Mouse (Mus musculus) hindbrain, embryonic 13.5 days (tissue): ENCODE data around the gene 3425401B19Rik. TPM values are rescaled to one million over a fixed set of nuclear protein-coding genes. Genes with fewer than 3 reads are reported as not detected.

ENCODE experiments used
- ATAC-seq: fragments of 200-750 bp; cut with Nextera tagmentation; 2 replicates; pipeline ENCODE4 v1.8.0; 2017; ENCODE audit warnings: moderate TSS enrichment; ENCODE audit not compliant: low FRiP score
- H3K27ac ChIP-seq: fragments of 300-500 bp; sonication (generic); 2 replicates; pipeline ENCODE4 v1.5.1; 2015; ENCODE audit warnings: inconsistent platforms, mild to moderate bottlenecking, moderate library complexity
- H3K27me3 ChIP-seq: fragments of 300-500 bp; sonication (generic); 2 replicates; pipeline ENCODE4 v1.6.1; 2015; ENCODE audit warnings: mild to moderate bottlenecking, inconsistent platforms
- H3K36me3 ChIP-seq: fragments of 300-500 bp; sonication (generic); 2 replicates; pipeline ENCODE4 v1.6.1; 2015; ENCODE audit warnings: mild to moderate bottlenecking, inconsistent platforms
- H3K4me1 ChIP-seq: fragments of 300-500 bp; sonication (generic); replicated peaks from 2 replicates; pipeline ENCODE4 v1.6.1; 2015; ENCODE audit warnings: inconsistent platforms
- H3K4me2 ChIP-seq: fragments of 300-500 bp; sonication (generic); 2 replicates; pipeline ENCODE4 v1.6.1; 2015; ENCODE audit warnings: inconsistent platforms, mild to moderate bottlenecking, moderate library complexity
- H3K4me3 ChIP-seq: fragments of 300-500 bp; sonication (generic); 2 replicates; pipeline ENCODE4 v1.5.1; 2015; ENCODE audit warnings: mild to moderate bottlenecking, inconsistent platforms
- H3K9ac ChIP-seq: fragments of 300-500 bp; sonication (generic); 2 replicates; pipeline ENCODE4 v1.6.1; 2015; ENCODE audit warnings: mild to moderate bottlenecking, inconsistent platforms
- H3K9me3 ChIP-seq: fragments of 300-500 bp; sonication (generic); 2 replicates; pipeline ENCODE4 v1.6.1; 2016; ENCODE audit warnings: inconsistent platforms
- WGBS: fragments of 180-500 bp; shearing (Covaris S2); methylation state at CpG from one replicate; pipeline ENCODE4 v1.1.7; 2015; 5-methylcytosine and 5-hydroxymethylcytosine counted together
- polyA plus RNA-seq: library from polyadenylated mRNA; unstranded; fragments of >200 nt; fragmentation: Nextera tagmentation; extraction: Ambion mirVana; gene quantifications from 2 replicates; pipeline ENCODE4 v1.2.1, GENCODE M21; 2015

Gene 3425401B19Rik
- 0.06 and 0.21 TPM in 2 replicates for polyA plus RNA-seq

DNA sequence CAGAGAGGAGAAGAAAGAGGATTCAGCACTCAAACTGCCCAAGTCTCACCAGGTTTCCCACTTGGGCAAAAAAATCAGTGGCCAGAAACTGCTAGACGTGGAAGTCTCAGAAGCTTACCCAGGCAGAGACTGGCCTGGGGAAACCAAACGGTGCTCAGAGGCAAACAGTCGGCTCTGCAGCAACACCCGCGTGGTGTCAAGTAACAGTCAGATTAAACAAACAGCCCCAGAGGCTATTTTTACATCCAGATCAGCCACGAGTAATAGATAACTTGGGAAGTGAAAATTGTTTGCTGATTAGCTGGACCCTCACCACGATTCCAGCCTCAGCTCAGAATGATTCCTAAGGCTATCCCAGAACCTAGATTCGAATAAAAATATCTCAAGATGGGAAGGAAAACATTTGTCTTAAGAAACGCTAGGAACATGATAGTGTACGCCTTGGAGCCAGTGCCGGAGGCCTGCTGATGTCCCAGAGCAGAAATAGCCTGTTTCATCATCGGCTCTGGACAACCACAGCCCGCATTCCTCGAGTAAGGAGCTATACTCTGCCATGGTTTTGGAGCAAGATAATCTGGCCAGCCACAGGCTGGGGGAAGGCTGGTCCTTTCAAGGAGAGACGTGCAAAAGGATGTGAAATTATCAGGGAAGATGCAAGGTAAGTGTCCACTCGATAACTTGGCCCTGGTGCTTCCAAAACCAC, at the start of gene 3425401B19Rik:
Gene 3425401B19Rik, minus strand, starts transcription at position 170 of the 703 bp plus-strand sequence.
- 67% methylated on average over 16 of the region's 16 CpGs for WGBS
- Histone ChIP-seq H3K4me2 (peak within 1 kb of the TSS; percentile 34; the same call in 1 of the 2 replicates), H3K9me3 (no peaks in the 10 kb centered on the region), H3K4me3 (no peak within 1 kb of the TSS), H3K27me3 (peaks cover 3% of the 10 kb centered on the region; the same call in 1 of the 2 replicates), H3K36me3 (no peaks in the 10 kb centered on the region), H3K27ac (no peak within 1 kb of the TSS), H3K9ac (no peak within 1 kb of the TSS), H3K4me1 (peaks cover 23% of the 10 kb centered on the region)
- ATAC-seq: no peak

DNA sequence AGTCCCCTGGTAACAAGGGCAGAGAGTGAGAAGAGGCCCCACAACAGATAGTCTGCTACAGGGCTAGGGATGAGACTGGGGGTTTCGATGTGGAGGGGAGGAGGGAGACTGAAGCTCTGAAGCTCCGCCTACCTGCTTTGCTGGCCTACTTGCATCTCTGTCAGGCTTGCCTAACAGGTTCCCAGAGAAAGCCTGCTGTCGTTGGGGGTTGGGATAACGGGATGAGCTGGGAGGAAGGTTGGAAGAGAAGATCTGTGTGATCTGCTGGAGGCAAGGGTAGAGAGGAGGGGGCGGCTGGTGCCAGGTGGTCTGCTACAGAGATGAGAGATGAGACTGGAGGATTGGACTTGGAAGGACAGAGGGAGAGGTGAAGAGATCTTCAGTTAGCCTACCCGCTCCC, 47.9 kb upstream of the 3425401B19Rik start:
- H3K4me3 ChIP-seq: no peak overlapping the region
- WGBS: 39% methylated on average over 6 of the region's 6 CpGs
- no peak overlapping the region for H3K27ac ChIP-seq

DNA sequence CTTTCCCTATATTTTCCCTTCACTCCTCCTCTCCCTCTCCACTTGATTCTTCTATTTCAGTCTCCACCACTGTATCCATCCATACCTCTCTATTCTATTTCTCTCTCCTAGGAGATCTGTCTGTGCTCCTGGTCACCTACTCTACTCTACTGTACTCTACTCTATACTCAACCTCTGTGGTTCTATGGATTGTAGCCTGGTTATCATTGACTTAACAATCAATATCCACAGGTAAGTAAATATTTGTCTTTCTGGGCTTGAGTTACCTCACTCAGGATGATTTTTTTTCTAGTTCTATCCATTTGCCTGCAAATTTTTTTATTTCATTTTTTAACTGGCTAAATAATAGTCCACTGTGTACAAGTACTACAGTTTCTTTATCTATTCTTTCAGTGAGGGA, 41.8 kb upstream of the 3425401B19Rik start:
- Histone ChIP-seq H3K9ac (no peak overlapping the region), H3K36me3 (no peaks in the 10 kb centered on the region), H3K4me1 (no peaks in the 10 kb centered on the region), H3K27ac (no peak overlapping the region), H3K4me3 (no peak overlapping the region), H3K4me2 (no peak overlapping the region), H3K9me3 (no peaks in the 10 kb centered on the region), H3K27me3 (no peaks in the 10 kb centered on the region)
- ATAC-seq: no peak

More for the DNA sequence above, 47.9 kb upstream of the 3425401B19Rik start:
- H3K27me3 ChIP-seq: no peaks in the 10 kb centered on the region
- no peak for ATAC-seq
- H3K9ac ChIP-seq: no peak overlapping the region
- H3K9me3 ChIP-seq: no peaks in the 10 kb centered on the region
- H3K4me2 ChIP-seq: no peak overlapping the region
- H3K36me3 ChIP-seq: no peaks in the 10 kb centered on the region
- H3K4me1 ChIP-seq: no peaks in the 10 kb centered on the region

DNA sequence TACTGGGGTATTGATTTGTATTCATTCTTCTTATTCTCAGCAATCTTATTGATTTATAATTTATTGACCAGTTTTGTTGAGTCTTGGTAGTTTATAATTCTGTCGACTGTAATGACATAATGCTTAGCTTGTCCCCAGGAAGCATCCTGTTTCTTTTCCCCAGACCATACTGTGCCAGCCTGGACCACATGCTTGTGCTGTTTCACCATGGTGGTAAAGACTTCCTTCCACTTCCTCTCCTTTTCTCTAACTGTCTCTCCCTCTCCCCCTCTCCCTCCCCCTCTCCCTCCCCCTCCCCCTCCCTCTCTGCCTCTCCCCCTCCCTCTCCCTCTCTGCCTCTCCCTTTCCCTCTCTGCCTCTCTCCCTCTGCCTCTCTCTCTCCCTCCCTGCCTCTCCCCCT, 36.4 kb upstream of the 3425401B19Rik start:
- no peak for ATAC-seq
- Histone ChIP-seq H3K9me3 (no peaks in the 10 kb centered on the region), H3K36me3 (no peaks in the 10 kb centered on the region), H3K4me3 (no peak overlapping the region), H3K27ac (no peak overlapping the region), H3K27me3 (no peaks in the 10 kb centered on the region), H3K4me2 (no peak overlapping the region), H3K4me1 (no peaks in the 10 kb centered on the region), H3K9ac (no peak overlapping the region)
- 60% methylated on average over 1 of the region's 1 CpGs for WGBS

DNA sequence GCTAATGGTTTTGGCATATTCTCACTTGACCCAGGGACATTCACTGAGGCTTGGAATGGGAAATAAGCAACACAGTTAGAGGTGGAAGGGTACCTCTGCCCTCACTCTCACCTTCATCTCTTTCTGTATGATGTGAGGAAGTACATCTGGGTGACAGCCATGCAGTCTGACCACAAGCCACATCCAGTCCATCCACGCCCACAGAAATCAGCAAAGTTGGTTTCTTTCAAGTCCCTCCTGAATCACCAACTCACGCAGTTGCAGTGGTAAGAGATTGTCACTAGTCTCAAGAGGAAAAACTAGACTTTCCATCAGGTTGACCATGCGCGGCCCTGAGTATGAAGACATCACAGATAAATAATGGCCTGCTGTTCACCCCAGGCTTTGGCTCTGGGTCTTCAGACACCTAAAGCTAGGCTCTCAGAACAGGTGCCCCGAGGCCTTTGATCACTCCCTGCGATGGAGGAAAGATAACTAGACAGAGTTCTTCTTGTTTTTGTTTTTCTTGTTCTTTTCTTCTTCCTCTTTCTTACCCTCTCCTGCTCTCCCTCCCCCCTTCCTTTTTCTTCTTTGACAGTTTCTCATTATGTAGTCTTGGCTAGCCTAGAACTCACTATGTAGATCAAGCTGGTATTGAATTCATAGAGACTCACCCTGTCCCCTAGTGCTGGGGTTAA, 31.8 kb upstream of the 3425401B19Rik start:
- H3K4me3 ChIP-seq: no peak overlapping the region
- H3K4me2 ChIP-seq: no peak overlapping the region
- no peak for ATAC-seq
- H3K36me3 ChIP-seq: no peaks in the 10 kb centered on the region
- H3K9ac ChIP-seq: no peak overlapping the region
- WGBS: 89% methylated on average over 6 of the region's 6 CpGs
- H3K9me3 ChIP-seq: no peaks in the 10 kb centered on the region
- no peaks in the 10 kb centered on the region for H3K4me1 ChIP-seq
- H3K27me3 ChIP-seq: no peaks in the 10 kb centered on the region
- H3K27ac ChIP-seq: no peak overlapping the region

DNA sequence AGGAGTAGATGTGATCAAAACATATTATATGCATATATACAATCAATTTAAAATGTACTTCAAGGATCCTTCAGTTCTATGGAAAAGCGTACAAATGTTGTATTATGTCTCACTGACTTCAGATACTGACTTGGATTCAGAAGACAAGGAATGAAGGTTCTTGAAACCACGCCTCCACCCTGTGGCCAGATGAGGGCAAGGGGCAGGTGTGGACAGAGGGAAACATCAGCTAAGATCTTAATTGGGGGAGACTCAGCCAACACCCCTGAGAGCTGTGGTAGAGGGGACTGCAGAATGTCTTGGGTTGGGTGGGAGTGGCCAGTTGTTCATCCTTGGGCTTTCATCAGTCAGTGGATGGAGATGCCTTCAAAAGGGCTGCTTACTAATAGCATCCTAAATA, 30.4 kb upstream of the 3425401B19Rik start:
- ATAC-seq: no peak
- Histone ChIP-seq H3K27ac (no peak overlapping the region), H3K27me3 (no peaks in the 10 kb centered on the region), H3K36me3 (no peaks in the 10 kb centered on the region), H3K4me3 (no peak overlapping the region), H3K4me1 (no peaks in the 10 kb centered on the region), H3K4me2 (no peak overlapping the region), H3K9me3 (no peaks in the 10 kb centered on the region), H3K9ac (no peak overlapping the region)
- 95% methylated on average over 2 of the region's 2 CpGs for WGBS

DNA sequence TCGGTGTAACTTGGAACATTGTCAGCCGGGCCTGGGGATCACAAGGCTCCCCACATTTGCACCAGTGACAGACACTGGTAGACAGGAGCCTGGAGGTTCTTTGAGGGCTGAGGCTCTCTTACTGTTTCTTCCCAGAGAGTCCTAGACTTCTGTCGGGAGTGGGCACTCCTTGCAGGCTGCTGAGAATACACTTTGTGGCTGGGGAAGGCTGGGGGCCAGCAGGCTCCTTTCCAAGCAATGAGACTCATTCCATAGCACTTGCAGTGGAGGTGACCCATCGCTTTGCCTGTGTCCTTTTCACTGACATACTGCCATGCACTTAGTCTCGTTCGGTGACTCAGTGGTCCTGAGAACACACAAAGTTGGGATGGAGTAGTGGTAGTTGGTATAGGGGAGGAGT, 30.0 kb upstream of the 3425401B19Rik start:
- ATAC-seq: no peak
- no peaks in the 10 kb centered on the region for H3K27me3 ChIP-seq
- H3K4me3 ChIP-seq: no peak overlapping the region
- no peak overlapping the region for H3K4me2 ChIP-seq
- H3K27ac ChIP-seq: no peak overlapping the region
- WGBS: 94% methylated on average over 6 of the region's 6 CpGs
- no peaks in the 10 kb centered on the region for H3K9me3 ChIP-seq
- no peak overlapping the region for H3K9ac ChIP-seq
- no peaks in the 10 kb centered on the region for H3K36me3 ChIP-seq
- no peaks in the 10 kb centered on the region for H3K4me1 ChIP-seq

DNA sequence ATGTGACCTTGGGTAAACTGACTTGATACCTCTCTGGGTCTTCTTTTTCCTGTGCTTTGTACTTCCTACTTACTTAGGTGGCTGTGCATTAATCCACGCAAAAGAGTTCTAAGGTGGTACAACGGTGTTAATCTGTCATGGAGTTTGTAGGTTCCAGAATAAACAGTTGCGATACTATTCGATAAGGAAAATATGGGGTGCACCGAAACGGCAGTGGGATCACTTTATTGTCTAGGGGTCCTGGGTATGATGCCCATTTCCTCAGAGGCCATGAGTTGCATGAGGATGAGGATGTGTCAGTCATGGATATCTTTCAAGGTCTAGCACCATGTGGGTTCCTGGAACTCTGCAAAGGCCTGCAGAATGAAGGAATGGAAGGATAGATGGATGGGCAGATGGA, 24.8 kb upstream of the 3425401B19Rik start:
- Histone ChIP-seq H3K27me3 (no peaks in the 10 kb centered on the region), H3K4me2 (no peak overlapping the region), H3K4me3 (no peak overlapping the region), H3K27ac (no peak overlapping the region), H3K9me3 (no peaks in the 10 kb centered on the region), H3K9ac (no peak overlapping the region), H3K36me3 (no peaks in the 10 kb centered on the region), H3K4me1 (no peaks in the 10 kb centered on the region)
- WGBS: 95% methylated on average over 6 of the region's 6 CpGs
- ATAC-seq: no peak

DNA sequence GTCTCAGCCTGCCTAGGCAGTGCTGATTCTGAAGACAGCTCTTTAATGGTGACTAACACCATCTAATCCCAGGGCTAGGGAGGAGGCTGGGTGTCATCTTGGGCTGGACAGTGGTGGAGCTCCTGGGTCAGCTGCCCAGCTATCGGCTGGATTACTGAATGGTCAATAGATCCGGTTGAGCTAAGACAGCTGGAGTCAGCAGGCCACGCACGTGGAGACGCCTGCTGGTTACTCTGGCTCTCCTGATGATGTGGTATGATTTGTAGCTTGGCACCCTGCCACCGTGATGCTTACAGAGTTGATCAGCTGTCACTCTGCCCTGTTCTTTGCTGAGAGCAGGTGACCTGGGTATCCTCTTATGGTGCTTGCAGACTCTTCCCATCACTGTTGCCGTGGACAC, 23.7 kb upstream of the 3425401B19Rik start:
- no peak for ATAC-seq
- no peaks in the 10 kb centered on the region for H3K27me3 ChIP-seq
- WGBS: 71% methylated on average over 7 of the region's 7 CpGs
- no peaks in the 10 kb centered on the region for H3K36me3 ChIP-seq
- H3K9me3 ChIP-seq: no peaks in the 10 kb centered on the region
- H3K4me1 ChIP-seq: no peaks in the 10 kb centered on the region
- no peak overlapping the region for H3K4me3 ChIP-seq
- H3K9ac ChIP-seq: no peak overlapping the region
- H3K4me2 ChIP-seq: no peak overlapping the region
- no peak overlapping the region for H3K27ac ChIP-seq

DNA sequence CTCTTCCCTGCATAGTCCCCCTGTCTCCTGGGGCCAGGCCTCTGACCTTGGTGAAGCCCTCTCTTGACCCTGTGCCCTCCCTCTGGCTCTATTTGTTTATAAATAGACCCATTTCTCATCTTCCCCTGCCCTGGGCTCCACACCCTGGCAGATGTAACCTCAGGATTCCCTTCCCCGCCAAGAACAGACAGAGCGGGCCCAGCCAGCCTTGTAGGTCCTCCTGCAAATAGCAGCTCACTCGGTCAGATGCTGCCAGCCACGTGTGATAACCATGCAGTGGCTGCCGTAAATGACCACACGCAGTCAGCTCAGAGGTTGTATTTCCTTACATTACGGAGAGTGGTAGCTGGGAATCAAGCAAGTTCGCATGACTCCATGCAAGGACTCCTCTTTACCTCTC, 22.8 kb upstream of the 3425401B19Rik start:
- H3K27me3 ChIP-seq: no peaks in the 10 kb centered on the region
- H3K36me3 ChIP-seq: no peaks in the 10 kb centered on the region
- no peak overlapping the region for H3K4me3 ChIP-seq
- no peak overlapping the region for H3K9ac ChIP-seq
- H3K4me2 ChIP-seq: no peak overlapping the region
- peaks cover 5% of the 10 kb centered on the region; the same call in 1 of the 2 replicates for H3K4me1 ChIP-seq
- H3K27ac ChIP-seq: no peak overlapping the region
- ATAC-seq: no peak
- 70% methylated on average over 8 of the region's 8 CpGs for WGBS
- H3K9me3 ChIP-seq: no peaks in the 10 kb centered on the region

DNA sequence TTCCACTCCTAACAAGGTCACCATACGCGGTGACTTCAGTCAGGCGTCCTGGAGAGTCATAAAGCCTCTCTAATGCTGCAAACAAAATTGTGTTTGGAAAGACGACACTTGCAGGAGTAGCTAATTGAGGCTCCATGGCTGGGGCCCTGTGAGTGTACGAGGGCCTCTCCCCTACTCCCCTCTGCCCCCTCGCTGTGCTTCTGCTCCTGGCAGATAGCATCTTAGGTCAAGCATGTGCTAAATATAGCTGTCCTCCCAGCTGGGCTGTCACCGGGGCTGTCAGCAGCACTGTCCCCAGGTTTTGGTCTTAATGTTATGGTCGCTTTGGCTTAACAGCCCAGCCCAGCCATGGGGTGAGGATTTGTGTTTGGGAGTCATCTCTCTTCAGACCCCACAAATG, 15.9 kb upstream of the 3425401B19Rik start:
- WGBS: 61% methylated on average over 8 of the region's 8 CpGs
- peaks cover 5% of the 10 kb centered on the region; the same call in 1 of the 2 replicates for H3K4me1 ChIP-seq
- no peaks in the 10 kb centered on the region for H3K36me3 ChIP-seq
- ATAC-seq: no peak
- H3K27me3 ChIP-seq: no peaks in the 10 kb centered on the region
- H3K9me3 ChIP-seq: no peaks in the 10 kb centered on the region
- no peak overlapping the region for H3K4me3 ChIP-seq
- no peak overlapping the region for H3K9ac ChIP-seq
- H3K4me2 ChIP-seq: no peak overlapping the region
- H3K27ac ChIP-seq: no peak overlapping the region

DNA sequence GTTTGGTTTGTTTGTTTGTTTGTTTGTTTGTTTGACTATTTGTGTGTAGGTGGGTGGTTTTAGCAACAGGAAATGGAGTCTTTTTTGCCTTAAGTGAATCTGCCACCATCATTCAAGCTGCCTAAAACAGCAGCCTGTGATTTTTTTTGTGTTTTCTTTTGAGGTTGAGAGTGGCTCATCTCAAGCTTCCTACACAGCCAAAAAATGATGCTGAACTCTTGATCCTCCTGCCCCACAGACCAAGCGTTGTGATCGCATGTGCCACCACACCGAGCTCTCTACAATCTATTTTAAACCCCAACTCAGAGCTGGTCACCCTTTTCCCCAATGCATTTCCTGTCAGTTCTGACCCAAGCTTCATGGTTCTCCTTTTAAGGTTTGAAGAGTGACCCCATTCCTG, 13.5 kb upstream of the 3425401B19Rik start:
- Histone ChIP-seq H3K9ac (no peak overlapping the region), H3K4me2 (no peak overlapping the region), H3K27ac (no peak overlapping the region), H3K9me3 (no peaks in the 10 kb centered on the region), H3K4me3 (no peak overlapping the region), H3K27me3 (no peaks in the 10 kb centered on the region), H3K4me1 (peaks cover 4% of the 10 kb centered on the region; the same call in 1 of the 2 replicates), H3K36me3 (no peaks in the 10 kb centered on the region)
- no peak for ATAC-seq
- WGBS: 92% methylated on average over 3 of the region's 3 CpGs

DNA sequence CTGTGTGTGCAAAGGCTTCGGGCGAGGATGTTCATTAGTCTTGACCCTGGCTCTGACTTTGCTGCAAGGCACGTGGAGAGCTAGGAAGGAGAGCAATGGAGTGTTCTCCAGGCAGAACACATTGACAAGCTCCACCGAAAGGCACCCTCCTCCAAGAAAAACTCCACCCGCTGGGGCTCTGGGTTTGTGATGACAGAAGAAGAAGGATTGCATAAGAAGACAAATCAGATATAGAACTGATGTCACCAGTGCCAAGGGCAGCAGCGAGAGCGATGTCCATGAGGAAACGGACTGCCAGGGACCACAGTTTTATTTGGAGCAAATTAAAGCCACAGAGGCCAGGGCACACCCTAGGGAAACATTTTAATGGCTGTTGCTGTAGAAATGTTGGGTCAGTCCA, 12.7 kb upstream of the 3425401B19Rik start:
- H3K4me1 ChIP-seq: no peaks in the 10 kb centered on the region
- WGBS: 86% methylated on average over 8 of the region's 8 CpGs
- no peak overlapping the region for H3K27ac ChIP-seq
- ATAC-seq: no peak
- H3K4me3 ChIP-seq: no peak overlapping the region
- no peak overlapping the region for H3K4me2 ChIP-seq
- H3K9me3 ChIP-seq: no peaks in the 10 kb centered on the region
- no peak overlapping the region for H3K9ac ChIP-seq
- H3K36me3 ChIP-seq: no peaks in the 10 kb centered on the region
- H3K27me3 ChIP-seq: no peaks in the 10 kb centered on the region
